Mouse (Mus musculus) monocyte, adult 2 months (primary cell): ENCODE measurements around the gene Kat8.

ENCODE experiments used
- DNase-seq, 2 experiments: peaks; one replicate each; pipeline ENCODE4 v3.0.0; 2022; ENCODE audit warnings: low spot score in 2 of 2, low read depth in 1 of 2

The Kat8 gene

DNA sequence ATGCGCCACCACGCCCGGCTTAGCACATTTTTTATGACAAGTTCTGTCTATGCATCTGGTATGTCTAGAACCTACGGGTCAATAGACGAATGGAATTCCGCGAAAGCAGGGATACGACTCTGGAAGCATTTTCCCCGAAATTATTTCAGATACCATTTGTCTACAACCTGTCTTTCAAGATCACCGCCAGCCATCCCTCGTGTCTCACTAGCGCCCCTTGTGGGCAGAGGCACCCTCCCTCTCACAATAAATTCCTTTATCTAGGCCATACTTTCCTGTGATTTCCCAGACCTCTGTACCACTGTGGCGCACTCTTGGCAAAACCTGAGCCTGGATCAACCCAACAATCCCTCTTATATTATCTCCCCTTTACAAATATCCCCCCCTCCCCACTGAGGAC is 15.9 kb upstream of the Kat8 start:
- DNase-seq = peak in 1 of 2 experiments; percentile 55

GRCm38 (mm10) chr7:127897542-127897941 is 14.8 kb upstream of the Kat8 start:
- no peak for DNase-seq

DNA sequence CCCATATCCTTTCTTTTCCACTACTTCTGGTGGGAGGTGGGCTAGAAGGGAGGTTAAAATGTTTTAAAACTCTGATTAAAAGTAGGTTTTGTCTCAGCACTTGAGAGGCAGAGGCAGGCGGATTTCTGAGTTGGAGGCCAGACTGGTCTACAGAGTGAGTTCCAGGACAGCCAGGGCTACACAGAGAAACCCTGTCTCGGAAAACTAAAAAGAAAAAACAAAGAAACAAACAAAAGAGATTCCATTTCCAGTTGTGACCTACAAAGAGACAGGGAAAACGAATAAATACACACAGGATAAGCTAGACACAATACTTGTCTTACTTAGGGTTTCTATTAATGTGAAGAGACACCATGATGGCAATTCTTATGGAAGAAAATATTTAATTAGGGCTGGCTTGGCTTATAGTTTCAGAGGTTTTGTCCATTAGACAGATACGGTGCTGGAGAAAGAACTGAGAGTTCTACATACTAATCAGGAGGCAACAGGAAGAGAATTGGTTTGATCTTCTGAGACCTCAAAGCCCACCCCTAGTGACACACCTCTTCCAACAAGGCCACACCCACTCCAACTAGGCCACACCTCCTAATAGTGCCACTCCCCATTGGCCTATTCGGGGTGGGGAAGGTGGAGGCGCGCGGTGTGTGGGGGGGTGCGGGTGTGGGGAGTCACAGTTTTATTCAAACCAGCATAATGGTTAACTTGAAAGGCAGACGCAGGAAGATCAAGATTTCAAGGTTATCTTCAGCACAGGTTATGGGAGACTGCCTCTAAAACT is 13.9 kb upstream of the Kat8 start:
- DNase-seq = no peak

- DNase-seq = no peak
Measured at GRCm38 (mm10) chr7:127899997-127900396, 12.3 kb upstream of the Kat8 start.

DNA sequence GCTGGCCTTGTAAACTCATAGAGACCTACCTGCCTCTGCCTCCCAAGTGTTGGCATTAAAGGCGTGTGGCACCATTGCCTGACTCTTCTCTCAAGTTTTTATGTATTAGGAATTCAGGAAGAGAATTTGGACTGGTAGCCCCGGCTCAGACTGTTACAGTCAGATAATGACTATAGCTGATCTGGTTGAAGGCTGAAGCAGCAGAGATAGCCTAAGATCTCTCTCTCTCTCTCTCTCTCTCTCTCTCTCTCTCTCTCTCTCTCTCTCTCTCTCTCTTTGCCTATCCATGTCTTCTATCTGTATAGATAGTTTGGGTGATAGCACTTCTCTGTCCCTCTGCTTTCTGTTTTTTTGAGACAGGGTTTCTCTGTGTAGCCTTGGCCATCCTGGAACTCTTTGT is 10.5 kb upstream of the Kat8 start:
- no peak for DNase-seq

GRCm38 (mm10) chr7:127903971-127904796 is 8.1 kb upstream of the Kat8 start, which contains the start of gene Bckdk:
TSS of gene Bckdk (plus strand) at chr7:127904082.
- DNase-seq = no peak

DNA sequence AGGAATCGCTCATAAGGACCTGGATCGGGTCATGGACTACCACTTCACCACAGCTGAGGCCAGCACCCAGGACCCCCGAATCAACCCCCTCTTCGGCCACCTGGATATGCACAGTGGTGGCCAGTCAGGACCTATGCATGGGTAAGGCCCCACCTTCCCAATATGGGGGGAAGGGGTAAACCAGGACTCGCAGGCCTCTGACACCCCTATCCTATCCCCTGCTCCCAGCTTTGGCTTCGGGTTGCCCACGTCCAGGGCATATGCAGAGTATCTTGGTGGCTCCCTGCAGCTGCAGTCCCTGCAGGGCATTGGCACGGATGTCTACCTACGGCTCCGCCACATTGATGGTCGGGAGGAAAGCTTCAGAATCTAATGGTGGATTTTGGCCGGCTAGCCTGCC is 4.4 kb upstream of the Kat8 start:
- no peak for DNase-seq

DNA sequence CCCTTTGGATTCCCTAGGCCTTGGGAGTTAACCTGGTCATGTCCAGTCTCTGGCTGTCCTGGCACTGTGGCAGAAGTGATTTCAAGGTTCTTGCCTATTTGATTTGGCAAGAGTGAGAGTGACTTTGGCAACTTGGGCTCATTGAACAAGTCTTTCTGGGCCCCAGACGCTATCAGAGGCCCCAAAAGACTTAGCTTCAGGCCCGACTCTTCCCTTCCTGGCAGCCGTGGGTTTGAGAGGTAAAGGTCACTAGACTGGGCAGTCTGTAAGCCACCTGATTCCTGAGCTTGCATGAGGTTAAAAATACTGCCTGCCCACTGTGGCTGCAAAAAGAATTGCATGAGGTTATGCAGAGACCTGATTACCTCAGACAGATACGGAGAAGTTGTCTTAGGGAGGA is 3.7 kb upstream of the Kat8 start:
- DNase-seq = no peak

DNA sequence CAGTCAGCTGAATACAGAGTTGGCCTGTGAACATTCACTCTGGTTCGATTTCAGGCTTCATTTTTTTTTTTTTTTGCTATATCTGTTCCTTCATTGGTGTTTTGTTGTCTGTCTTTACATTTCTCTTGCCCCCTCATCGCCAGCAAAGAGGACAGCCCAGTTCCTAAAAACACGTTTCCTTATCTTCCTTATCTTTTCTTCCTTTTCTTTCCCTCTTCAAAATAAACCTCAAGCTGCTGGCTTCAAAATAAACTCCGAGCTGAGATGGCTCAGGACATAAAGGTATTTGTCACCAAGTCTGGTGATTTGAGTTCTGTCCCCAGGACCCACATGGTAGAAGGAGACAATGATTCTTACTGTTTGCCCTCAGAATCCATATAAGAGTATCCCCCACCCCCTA is 622 bp downstream of the Kat8 start:
- no peak for DNase-seq

DNA sequence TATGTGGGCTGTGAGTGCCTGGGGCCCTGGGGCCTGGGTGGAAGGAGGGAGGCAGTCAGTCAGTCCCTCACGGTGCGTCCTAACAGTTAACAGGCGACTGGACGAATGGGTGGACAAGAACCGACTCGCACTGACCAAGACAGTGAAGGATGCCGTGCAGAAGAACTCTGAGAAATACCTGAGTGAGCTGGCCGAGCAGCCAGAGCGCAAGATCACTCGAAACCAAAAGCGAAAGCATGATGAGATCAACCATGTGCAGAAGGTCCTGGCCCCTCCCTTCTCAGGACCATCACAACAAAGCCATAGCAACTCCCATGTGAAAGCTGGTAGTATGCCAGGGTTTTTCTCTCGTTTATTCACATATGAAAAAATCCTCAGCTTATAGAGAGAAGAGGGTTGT is 3.0 kb downstream of the Kat8 start:
- DNase-seq = no peak

DNA sequence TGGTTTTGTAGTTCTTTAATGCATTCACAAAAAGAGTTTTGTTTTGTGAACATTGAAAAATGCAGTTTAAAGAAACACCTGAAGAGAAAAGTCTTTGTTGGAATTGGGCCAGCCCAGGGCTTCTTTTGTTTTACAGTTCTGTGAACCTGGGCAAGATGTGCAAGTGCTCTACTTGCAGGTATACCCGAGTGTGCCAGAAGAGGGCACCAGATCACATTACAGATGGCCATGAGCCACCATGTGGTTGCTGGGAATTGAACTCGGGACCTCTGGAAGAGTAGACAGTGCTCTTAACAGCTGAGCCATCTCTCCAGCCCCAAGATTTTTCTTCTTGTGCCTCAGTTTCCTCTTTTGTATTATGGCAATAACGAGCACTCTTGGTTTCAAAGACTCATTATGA is 5.9 kb downstream of the Kat8 start:
- no peak for DNase-seq

DNA sequence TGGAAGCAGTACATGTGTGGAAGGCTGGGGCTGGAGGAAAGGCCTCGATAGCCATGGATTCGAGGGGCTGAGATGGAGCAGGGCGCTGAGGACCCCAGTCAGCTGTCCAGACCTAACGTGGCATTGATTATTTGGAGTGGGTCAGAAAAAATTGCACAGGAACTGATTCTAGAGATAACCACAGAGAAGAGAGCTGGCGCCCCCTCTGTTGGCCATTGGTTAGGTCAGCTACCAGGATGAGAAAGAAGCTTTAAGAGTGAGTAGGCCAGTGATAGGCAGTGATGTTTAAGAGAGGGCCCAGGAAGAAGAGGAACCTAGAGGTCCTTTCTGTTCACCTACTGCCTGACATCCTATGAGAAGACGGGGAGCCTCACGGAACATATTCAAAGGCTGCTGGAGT is 7.0 kb downstream of the Kat8 start:
- DNase-seq = no peak

GRCm38 (mm10) chr7:127921516-127921915 is 9.2 kb downstream of the Kat8 start:
- DNase-seq = no peak

DNA sequence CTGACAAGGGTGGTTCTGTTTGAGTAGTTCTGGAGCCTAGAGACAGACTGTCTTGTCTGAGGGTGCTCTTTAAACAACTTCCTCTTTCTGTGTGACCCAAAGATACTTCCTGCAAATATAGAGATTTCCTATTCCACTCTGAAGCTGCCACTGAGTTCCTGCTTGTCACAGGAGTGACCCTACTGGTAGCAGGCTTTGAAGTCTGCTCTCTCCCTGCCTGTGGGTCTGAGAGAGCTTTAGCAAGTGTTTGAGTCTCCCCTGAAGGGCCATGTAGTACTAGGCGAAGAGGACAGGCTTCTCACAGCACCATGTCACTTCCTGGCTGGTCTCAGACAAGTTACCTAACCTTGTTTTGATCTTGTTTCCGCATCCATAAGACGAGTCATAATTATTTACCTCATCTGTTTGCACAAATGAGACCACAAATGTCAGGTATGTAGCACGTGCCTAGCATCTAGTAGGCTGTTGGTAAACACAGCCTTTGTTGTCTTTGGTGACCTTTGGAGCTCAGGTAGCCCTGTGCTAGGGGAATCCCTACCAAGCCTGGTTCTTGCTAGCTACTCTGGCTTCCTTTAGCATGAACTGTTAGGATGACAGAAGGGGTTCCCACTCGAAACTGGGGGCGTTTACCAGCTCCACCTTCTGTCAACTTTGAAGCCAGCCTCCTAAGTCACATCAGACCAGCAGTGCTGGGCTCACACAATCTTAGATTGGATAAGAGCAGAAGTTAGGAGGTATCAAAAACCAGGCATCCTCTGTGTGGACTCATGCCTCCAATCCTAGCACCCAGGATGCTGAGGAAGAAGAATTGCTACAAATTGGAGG is 10.3 kb downstream of the Kat8 start:
- peak in 1 of 2 experiments; percentile 57 for DNase-seq

DNA sequence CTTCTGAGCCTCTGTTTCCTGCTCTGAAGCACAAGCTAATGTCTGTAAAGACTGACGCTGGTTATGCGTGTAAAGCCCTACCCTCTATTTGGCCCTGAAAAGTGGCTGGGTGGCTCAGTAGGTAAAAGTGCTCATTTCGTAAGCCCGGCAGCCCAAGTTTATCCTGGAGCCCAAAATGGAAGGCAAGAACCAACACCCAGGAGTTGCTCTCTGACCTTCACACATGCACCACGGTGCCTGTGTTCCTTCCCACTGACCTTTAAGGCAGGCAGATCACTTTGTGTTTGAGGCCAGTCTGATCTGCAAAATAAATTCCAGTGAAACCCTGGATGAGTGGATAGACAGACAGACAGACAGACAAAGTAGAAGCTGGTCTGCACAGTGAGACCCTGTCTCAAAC is 11.4 kb downstream of the Kat8 start:
- no peak for DNase-seq

DNA sequence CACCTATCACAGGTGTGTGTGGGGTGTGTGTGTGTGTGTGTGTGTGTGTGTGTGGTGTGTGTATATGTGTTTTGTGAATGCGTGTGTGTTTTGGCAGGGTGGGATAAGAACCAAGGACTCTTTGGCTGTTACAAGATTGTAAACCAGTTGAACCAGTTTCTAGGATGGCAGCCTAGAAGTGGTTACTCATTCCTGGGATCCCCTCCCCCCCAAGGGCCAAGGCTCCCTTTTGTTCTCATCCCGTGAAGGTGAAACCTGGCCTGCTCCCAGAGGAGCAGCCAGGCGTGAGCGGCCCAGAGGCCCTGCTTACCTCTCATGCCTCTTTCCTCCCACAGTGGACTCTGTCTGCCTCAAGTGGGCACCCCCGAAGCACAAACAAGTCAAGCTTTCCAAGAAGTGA is 12.9 kb downstream of the Kat8 start:
- DNase-seq = no peak

DNA sequence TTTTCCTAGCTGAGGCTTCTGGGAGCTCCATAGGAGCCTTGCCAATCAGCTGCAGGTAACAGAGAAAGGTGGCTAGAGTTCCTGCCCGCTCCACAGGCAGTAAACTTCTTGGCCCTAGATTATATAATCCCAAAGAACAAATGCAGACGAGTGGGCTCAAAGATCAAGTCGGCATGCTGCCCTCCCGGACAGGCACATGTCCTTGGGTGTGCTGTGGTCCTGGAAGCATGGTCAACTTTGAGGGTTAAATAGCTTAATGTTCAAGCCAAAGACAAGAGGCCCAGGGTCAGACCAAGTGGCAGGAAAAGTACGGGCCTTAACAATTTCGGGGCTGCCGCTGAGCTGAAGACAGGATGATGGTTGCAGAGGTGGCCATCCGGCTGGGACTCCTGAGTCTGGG is 13.8 kb downstream of the Kat8 start:
- DNase-seq = no peak

- DNase-seq = no peak
Measured at GRCm38 (mm10) chr7:127926846-127927245, 14.5 kb downstream of the Kat8 start.

DNA sequence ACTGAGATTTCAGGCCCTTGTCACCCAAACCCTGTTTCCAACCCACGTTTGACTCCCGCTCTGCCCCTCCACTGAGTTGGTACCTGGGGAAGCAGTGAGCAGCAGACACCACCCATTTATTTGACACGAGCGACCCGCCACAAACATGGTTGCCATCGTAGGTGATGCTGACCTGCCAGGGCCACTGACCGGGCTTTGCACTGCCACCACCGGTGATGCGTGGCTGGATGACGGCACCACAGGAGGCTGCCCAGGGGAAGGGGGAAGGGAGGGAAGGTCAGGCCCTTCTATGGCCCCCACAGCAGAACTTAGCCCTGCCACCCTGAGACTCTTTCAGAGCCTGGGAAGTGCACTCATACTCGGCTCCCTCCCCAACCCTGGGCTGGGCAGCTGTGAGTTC is 15.4 kb downstream of the Kat8 start:
- no peak for DNase-seq

- DNase-seq = no peak
Measured at GRCm38 (mm10) chr7:127928596-127928995, 16.3 kb downstream of the Kat8 start.

GRCm38 (mm10) chr7:127929923-127930322 is 17.6 kb downstream of the Kat8 start, which contains the start of gene Prss8:
TSS of gene Prss8 (minus strand) at chr7:127930104.
- DNase-seq = no peak

GRCm38 (mm10) chr7:127930636-127931035 is 18.3 kb downstream of the Kat8 start:
- DNase-seq = no peak
